Mouse (Mus musculus) erythroblast, embryonic 14.5 days (primary cell): ENCODE data around the gene Lonp1.

Experiments used
- GATA1 ChIP-seq: IDR thresholded peaks from 2 replicates; pipeline ENCODE4 v1.6.1; 2012; ENCODE audit warnings: low read length, inconsistent platforms, mixed read lengths
- TAL1 ChIP-seq: IDR thresholded peaks from 3 replicates; pipeline ENCODE4 v1.6.1; 2012; ENCODE audit warnings: low read length, inconsistent platforms, mixed read lengths

- TF ChIP-seq TAL1 (no peak), GATA1 (no peak)
Observed at GRCm38 (mm10) chr17:56664333-56664732, 37.6 kb upstream of the Lonp1 start.
